Mouse (Mus musculus) lung, adult 2 months (tissue): ENCODE measurements at regions not wholly inside any gene's neighbourhood (a gene's known extent, or its start where the extent isn't known, plus 50 kb on each side); places are given as distances from the start of the nearest gene placed in this dataset.

Experiments
- CTCF ChIP-seq: fragments of 200-500 bp; IDR thresholded peaks from 2 replicates; pipeline ENCODE4 v1.5.1; 2011; ENCODE audit warnings: mild to moderate bottlenecking, low read length, control low read depth; ENCODE audit not compliant: insufficient read depth
- POLR2A ChIP-seq: fragments of 200-500 bp; IDR thresholded peaks from 2 replicates; pipeline ENCODE4 v1.6.1; 2011; ENCODE audit warnings: low read depth, mild to moderate bottlenecking, control low read depth, low read length, borderline replicate concordance; ENCODE audit errors: extremely low read depth

- TF ChIP-seq POLR2A (no peak), CTCF (no peak)
Measured at GRCm38 (mm10) chr9:52802969-52803368, 123.4 kb upstream of the AI593442 start.
